In genomic region chr6:100539698-100540097, GRCm38 (mm10) we compare ENCODE assay signal across 8 mouse cellular contexts.
DNase-seq lines count a peak whose midpoint lies in the region; ATAC-seq and TF ChIP-seq lines count a peak whose summit lies in the region.

No protein-coding gene starts in this region.

- no peak overlapping the region for H3K27ac ChIP-seq in kidney, postnatal 0 days
- no peak overlapping the region for H3K27ac ChIP-seq in kidney, embryonic 14.5 days (ENCODE audit: low read depth, low read length)
- H3K27ac ChIP-seq in liver, embryonic 14.5 days: no peak overlapping the region

- no peak for DNase-seq in kidney, postnatal 0 days (ENCODE audit: low spot score)
- peak; percentile 36 for DNase-seq in A20 (ENCODE audit: low read depth, low spot score)
- peak; percentile 36 for DNase-seq in ES-CJ7 (ENCODE audit: low read depth, low spot score)
- DNase-seq in liver, embryonic 14.5 days (ENCODE audit: low read depth in 3 of 3, low spot score in 3 of 3): no peak
- no peak for DNase-seq in layer of hippocampus, adult 18-20 months (ENCODE audit: low spot score in 2 of 2)
- DNase-seq in ovary, adult 18-20 months (ENCODE audit: low spot score): no peak
- DNase-seq in layer of hippocampus, postnatal 25 days (ENCODE audit: extremely low spot score in 1 of 2, low spot score in 1 of 2): no peak

- no peaks in the 10 kb centered on the region for H3K27me3 ChIP-seq in kidney, postnatal 0 days (ENCODE audit: insufficient read depth, low read length)
- H3K27me3 ChIP-seq in kidney, embryonic 14.5 days (ENCODE audit: control insufficient read depth, insufficient read depth, low read length): peaks cover 3% of the 10 kb centered on the region; the same call in 1 of the 2 replicates
- H3K27me3 ChIP-seq in liver, embryonic 14.5 days (ENCODE audit: control insufficient read depth, insufficient read depth, low read length): no peaks in the 10 kb centered on the region

- no peak overlapping the region for H3K4me3 ChIP-seq in kidney, postnatal 0 days (replicated peaks; ENCODE audit: low read depth, low read length)
- no peak overlapping the region for H3K4me3 ChIP-seq in kidney, embryonic 14.5 days (ENCODE audit: low read length)
- H3K4me3 ChIP-seq in liver, embryonic 14.5 days (ENCODE audit: insufficient read depth in 1 of 2, low read depth in 2 of 2, low read length in 2 of 2): no peak overlapping the region

- no peak for ATAC-seq in kidney, postnatal 0 days (replicated peaks; ENCODE audit: low FRiP score, low read depth)
- ATAC-seq in kidney, embryonic 14.5 days (ENCODE audit: low FRiP score, low TSS enrichment): no peak
- no peak for ATAC-seq in liver, embryonic 14.5 days (ENCODE audit: insufficient read depth)

- H3K4me2 ChIP-seq in kidney, postnatal 0 days (ENCODE audit: low read length): no peak overlapping the region
- H3K4me2 ChIP-seq in kidney, embryonic 14.5 days (replicated peaks; ENCODE audit: low read depth, low read length): no peak overlapping the region
- H3K4me2 ChIP-seq in liver, embryonic 14.5 days (ENCODE audit: low read depth): no peak overlapping the region

- no peaks in the 10 kb centered on the region for H3K4me1 ChIP-seq in kidney, postnatal 0 days (replicated peaks; ENCODE audit: insufficient read depth, low read length)
- H3K4me1 ChIP-seq in kidney, embryonic 14.5 days (ENCODE audit: control insufficient read depth, insufficient read depth, low read length): 0 out of 2 replicates have a peak, but pooled peaks cover 3% of the 10 kb centered on the region
- no peaks in the 10 kb centered on the region for H3K4me1 ChIP-seq in liver, embryonic 14.5 days (replicated peaks; ENCODE audit: control insufficient read depth in 2 of 2, insufficient read depth in 2 of 2, low read length in 1 of 2)

- H3K9me3 ChIP-seq in kidney, postnatal 0 days (replicated peaks; ENCODE audit: low read length): no peaks in the 10 kb centered on the region
- H3K9me3 ChIP-seq in kidney, embryonic 14.5 days (ENCODE audit: control insufficient read depth, low read length): no peaks in the 10 kb centered on the region
- no peaks in the 10 kb centered on the region for H3K9me3 ChIP-seq in liver, embryonic 14.5 days (ENCODE audit: control insufficient read depth, low read length)

- WGBS in kidney, postnatal 0 days: 55% methylated on average over 4 of the region's 4 CpGs
- WGBS in kidney, embryonic 14.5 days: 49% methylated on average over 4 of the region's 4 CpGs
- WGBS in liver, embryonic 14.5 days (ENCODE audit: insufficient replicate concordance): 29% methylated on average over 4 of the region's 4 CpGs

- no peak for TF ChIP-seq EP300 in liver, embryonic 14.5 days (IDR thresholded peaks at IDR 0.05; ENCODE audit: low read depth)

- no peak overlapping the region for H3K9ac ChIP-seq in kidney, postnatal 0 days (ENCODE audit: low read depth, low read length)
- H3K9ac ChIP-seq in kidney, embryonic 14.5 days (ENCODE audit: low read depth, low read length): no peak overlapping the region
- H3K9ac ChIP-seq in liver, embryonic 14.5 days (replicated peaks): no peak overlapping the region

- TF ChIP-seq CTCF in kidney, postnatal 0 days (IDR thresholded peaks at IDR 0.05; ENCODE audit: low read depth): peak; percentile 66
- peak; percentile 78 for TF ChIP-seq CTCF in liver, embryonic 14.5 days (IDR thresholded peaks at IDR 0.05; ENCODE audit: low read depth)

- H3K36me3 ChIP-seq in kidney, postnatal 0 days (ENCODE audit: insufficient read depth, low read length): no peaks in the 10 kb centered on the region
- H3K36me3 ChIP-seq in kidney, embryonic 14.5 days (ENCODE audit: control insufficient read depth, insufficient read depth, low read length): no peaks in the 10 kb centered on the region
- no peaks in the 10 kb centered on the region for H3K36me3 ChIP-seq in liver, embryonic 14.5 days (replicated peaks; ENCODE audit: control insufficient read depth, insufficient read depth, low read depth)

Comparison
In these comparisons a context has a peak if more than half of its experiments do, and no peak if none do; other contexts are left out.
1. DNase-seq: peak in A20 (single experiment) and ES-CJ7 (single experiment); none in kidney, postnatal 0 days (single experiment), liver, embryonic 14.5 days (0 of 3), layer of hippocampus, adult 18-20 months (0 of 2), ovary, adult 18-20 months (single experiment) and layer of hippocampus, postnatal 25 days (0 of 2).